Mouse (Mus musculus) monocyte, adult 5-6 weeks (primary cell): ENCODE measurements around the gene Ttyh3. TPM values are rescaled to one million over a fixed set of nuclear protein-coding genes. Genes with fewer than 3 reads are reported as not detected.
"Not testable (repeated sequence)": the region's sequence is repeated elsewhere in the genome, so short reads cannot be mapped to it uniquely, and the experiment has no call there.

Source experiments
- ATAC-seq: fragments of 153-309, 156-312 bp; replicated peaks from 2 replicates; pipeline ENCODE4 v1.8.0; 2017; ENCODE audit warnings: mild to moderate bottlenecking; ENCODE audit not compliant: low TSS enrichment, insufficient number of reproducible peaks, severe bottlenecking, poor library complexity, low FRiP score
- total RNA-seq: library from RNA; stranded (forward); fragments of 200-1000, 200-491, 200-594 nt; gene quantifications from 3 replicates; pipeline ENCODE4 v1.2.3, GENCODE M21; 2017

Ttyh3 gene
- total RNA-seq: 12.6 to 29.2 TPM (median 15.6 TPM) in 3 replicates

DNA sequence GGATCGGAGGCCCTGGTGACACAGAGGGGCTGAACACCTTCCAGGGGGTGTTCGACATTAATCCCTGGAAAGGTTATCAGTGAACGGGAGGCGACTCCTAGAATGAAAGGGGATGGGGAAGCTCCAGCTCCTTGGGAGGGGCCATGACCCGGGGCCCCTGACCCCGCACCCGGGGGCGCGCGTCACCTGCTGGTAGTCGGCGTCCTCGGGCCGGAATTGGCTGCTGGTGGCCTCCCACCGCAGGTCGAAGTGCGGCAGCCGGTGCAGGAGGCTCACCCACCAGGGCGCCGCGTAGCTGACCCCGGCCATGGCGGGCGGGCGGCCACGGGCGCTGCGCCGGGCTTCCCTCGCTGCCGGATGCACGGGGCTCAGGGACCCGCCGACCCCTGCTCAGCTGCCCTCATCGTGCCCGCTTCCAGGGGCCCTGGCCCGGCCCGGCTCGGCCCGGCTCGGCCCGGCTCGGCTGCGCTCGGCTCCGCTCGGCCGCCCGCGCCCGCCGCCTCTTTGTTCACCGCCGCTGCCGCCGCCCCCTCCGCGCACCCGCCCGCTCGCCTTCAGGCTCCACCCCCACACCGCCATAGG lies at the start of gene Ttyh3:
TSS of gene Ttyh3 (minus strand) at position 513 of the 582 bp plus-strand sequence.
- no peak for ATAC-seq

DNA sequence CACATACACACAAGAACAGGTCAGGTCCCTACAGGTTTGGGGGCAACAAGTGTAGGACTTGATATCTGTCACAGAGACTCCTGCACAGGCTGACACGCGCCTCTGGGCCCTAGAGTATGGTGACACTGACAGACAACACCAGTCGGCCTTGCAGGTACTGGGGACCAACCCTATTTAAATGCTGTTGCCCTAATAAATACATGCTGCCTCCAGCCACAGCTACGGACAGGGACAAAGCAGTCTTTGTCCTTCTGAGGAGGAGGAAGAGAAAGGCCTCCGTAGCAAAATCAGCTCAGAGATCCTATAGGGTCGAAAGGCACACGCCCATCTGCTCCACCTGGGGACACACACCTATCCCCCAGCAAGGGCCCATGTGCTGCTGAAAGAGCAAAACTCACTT lies 47.2 kb upstream of the Ttyh3 start:
- no peak for ATAC-seq

DNA sequence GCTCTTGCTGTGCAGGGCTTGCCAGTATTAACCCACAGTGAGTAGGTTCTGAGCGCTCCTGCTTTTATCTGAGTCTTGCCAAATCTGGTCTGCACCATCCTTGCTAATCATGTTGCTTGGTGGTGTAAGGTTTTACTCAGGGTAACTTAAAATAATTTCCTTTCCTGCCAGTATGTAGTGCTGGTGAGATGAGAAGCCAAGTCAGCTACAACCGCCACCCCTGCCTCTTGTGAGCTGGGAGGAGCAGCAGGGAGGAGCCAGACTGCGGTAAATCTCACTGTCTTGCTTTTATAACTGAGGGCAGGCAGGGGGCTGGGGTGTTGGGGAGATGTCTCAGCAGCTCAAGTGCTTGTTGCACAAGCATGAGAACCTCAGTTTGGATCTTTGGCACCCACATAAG lies 39.6 kb upstream of the Ttyh3 start:
- ATAC-seq: no peak

DNA sequence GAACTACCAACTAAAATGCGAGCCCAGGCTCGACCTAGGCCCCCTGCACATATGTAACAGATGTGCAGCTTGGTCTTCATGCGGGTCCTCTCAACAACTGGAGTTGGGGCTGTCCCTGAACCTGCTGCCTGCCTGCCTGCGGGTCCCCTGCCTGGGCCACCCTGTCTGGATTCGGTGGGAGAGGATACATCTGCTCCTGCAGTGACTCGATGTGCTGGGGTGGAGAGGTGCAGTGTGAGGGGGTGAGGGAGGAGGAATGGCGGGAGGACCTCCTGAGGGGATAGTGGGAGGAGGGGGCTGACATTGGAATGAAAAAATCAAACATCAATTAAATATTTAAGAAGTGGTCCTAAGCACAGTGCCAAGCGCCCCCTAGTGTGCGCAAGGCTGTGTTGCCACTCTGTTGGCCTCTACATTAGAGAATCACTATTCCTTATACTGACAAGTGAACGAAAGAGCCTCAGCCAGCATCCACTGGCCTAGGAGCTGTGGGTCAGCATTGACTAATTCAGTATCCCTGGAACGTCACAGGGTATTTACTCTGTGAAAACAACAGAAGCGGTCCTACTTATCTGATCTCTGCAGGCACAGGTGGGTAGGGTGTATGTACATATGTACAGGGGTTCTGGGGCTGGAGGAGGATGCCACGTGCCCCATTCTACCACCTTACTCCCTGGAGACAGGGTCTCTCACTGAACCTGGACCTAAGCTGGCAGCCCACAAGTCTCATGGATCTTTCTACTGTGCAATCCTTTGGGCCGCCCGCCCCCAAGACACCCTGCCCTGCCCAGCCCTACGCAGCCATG lies 35.7 kb upstream of the Ttyh3 start:
- no peak; the same call in 1 of the 2 replicates for ATAC-seq

DNA sequence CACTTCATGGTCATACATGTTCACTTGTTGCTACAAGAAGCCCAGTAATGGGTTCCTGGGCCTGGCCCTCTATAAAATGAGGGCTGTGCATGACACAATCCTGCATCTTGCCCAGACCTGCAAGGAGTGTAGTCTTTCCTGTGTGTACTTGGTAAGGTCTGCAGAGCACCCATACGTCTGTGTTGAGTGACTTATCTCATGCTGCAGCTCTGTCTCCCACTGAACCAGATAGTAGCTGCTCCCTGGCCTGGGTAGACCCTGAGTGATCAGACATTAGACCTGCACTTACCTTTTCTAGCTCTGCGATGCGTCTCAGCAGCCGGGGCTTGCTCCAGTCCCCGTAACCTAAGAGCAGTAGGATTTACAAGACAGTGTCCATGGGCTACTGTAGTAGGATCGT lies 33.3 kb upstream of the Ttyh3 start:
- ATAC-seq: no peak

DNA sequence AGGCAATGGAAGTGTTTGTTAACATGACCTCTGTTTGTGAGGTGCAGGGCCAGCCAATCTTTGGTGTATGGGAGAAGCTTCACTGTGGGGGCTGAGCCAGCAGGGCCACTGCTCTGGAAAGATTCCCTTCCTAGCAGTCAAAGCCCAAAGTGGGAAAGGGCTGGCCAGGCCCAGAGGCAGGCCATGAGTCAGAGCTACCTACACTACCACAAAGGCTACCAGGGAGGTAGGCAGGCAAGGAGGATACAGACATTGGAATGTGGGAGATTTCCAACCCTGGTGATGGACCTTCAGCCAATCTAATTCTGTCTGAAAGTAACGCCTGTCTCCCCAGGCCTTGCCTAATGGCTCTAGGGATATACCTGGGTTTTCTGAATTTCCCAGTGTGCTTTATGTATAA lies 32.1 kb upstream of the Ttyh3 start:
- no peak for ATAC-seq

DNA sequence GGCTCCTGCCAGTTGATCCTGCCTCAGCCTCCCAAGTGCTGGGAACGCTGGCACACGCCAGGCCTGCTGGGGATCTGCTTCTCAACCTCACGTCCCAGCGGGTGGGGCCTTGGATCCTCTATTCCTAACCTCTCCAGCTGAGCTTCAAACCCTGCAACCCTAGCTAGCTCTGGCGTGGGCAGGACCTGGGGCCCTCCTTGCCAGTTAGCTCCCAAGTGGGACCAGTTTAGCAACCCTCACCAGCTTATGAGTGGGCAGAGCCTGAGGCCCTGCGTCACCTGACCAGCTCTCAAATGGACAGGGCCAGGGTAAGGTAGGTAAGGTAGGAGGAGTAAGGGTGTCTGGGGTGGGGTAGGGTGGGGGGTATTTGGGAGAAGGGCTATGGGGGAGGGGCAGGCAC lies 31.2 kb upstream of the Ttyh3 start:
- ATAC-seq: no peak

DNA sequence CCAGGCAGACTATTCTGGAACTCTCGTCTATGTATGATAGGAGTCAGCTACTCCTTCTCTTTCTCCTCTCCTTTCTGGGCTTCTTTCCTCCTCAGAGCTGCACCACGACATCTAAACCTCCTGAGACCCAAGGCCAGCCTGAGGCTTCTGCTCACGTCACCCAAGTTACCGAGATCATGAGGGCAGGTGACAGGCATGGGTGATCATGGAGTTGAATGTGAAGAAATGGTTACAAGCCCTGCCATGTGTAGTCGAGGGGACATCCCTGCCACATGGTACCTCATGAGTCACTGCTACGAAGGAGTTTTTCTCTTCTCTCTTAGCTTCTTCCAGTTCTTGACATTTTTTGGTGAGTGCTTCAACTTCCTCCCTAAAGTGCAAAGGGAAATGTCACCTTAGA lies 28.3 kb upstream of the Ttyh3 start:
- ATAC-seq: no peak

DNA sequence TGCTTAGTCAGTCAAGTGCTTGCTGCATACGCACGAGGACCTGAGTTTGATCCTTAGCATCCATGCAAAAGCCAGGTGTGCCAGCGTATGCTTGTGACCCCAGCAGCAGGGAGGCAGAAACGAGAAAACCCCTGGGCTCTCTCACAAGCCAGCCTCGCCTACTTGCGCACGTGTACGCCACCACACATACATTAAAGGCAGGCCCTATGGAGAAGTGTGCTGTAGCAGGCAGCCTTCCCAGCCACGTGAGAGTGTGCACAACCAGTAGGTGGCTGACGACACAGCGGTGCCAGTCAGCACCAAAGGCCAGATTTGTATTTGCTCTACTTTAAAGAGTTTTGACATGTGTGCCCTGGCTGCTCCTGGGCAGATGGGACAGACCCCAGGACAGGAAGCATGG lies 26.8 kb upstream of the Ttyh3 start:
- ATAC-seq: no peak

DNA sequence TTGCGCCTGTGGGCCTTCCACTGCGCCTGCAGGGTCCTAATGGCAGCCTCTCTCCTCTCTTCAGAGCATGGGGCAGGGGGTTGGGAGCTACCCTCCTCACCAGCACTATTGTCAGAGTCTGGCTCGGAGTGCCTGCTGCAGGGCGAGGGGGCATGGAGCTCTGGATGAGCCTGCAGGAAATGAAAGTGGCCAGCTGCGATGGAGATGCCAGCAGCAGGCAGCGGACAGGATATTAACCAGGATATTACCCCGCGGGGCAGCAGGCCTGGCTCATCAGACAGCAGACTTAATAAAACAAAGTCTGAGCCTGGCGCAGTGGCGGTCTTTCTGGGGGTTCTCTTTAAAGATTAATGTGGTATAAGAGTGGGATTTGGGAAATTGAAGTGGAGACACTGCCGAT lies 26.2 kb upstream of the Ttyh3 start:
- ATAC-seq: no peak

DNA sequence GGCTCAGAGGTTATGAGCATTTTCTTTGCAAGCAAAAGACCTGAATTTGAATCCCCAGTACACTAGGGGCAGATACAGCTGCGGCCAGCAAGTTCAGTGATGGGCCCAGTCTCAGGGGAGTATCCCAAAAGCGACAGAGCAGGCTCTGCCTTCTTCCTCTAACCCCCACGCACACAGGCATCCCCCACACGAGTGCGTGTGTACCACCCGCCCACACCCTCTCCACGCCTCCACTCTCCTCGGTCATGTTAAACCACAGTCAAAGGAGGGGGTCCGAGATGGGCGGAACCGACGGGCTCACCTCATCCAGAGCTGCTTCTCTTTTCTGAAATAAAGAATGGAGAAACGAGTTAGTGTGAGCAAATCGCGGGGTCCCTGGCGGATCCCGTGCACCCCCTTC lies 25.2 kb upstream of the Ttyh3 start:
- ATAC-seq: no peak

DNA sequence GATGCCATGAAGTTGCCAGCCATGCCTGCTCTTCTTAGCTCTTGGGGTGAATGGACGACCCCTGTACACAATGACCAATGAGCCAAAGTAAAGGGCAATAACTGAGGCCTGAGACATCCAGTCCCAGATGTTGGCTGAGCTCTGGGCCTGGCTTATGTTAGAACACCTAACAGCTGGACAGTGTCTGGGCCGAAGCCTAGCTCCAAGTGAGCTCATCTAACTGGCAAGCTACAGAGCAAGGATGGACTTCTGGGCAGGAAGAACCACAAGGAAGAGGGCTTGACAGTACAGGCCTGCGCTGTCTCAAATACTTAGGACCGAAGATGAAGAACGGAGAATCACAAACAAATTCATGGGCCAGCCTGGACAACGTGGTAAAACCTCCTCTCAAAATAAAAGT lies 23.8 kb upstream of the Ttyh3 start:
- ATAC-seq: not testable (repeated sequence)

DNA sequence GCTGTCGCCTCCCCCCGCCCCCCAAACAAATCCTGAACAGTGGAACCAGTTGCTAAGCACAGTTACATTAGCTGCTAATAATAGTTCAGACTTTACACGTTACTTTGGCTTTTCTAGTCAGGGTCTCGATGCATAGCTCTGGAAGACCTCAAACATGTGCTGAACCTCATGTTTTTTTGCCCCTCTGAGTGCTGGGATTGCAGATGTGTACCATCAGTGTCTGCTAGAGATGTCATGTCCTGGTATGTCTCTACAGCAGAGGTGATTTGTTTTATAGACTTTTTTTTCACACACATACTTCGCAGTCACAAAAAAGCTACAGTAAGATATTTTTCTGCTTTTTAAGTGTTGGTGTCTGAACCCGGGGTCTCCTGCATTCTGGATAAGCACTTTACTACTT lies 23.3 kb upstream of the Ttyh3 start:
- ATAC-seq: no peak

DNA sequence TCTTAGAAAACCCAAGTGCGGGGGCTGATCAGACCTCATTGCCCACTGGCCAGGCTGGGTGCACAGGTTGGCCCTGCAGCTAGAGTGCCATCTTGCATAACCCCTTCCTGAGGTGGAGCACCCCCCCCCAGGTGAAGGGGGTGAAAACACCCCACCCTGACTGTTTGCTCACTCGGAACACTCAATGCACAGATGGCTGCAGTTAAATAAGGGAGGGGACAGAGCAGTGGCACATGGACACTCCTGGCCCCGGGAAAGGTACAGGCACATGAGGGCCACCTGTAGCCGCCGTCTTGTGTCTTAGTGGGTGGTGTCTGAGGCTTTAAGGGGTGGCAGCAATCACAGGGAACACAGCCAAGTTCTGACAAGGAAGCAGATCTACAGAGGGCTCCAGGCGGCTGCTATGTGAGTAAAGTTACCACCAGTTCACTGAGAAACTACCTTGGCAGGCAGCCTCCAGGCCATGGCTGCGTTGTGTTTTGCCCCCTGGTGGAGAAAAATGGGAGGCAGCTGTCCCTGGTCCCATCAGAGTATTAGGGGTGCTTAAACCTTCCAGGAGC lies 14.9 kb upstream of the Ttyh3 start:
- ATAC-seq: peak; percentile 63

DNA sequence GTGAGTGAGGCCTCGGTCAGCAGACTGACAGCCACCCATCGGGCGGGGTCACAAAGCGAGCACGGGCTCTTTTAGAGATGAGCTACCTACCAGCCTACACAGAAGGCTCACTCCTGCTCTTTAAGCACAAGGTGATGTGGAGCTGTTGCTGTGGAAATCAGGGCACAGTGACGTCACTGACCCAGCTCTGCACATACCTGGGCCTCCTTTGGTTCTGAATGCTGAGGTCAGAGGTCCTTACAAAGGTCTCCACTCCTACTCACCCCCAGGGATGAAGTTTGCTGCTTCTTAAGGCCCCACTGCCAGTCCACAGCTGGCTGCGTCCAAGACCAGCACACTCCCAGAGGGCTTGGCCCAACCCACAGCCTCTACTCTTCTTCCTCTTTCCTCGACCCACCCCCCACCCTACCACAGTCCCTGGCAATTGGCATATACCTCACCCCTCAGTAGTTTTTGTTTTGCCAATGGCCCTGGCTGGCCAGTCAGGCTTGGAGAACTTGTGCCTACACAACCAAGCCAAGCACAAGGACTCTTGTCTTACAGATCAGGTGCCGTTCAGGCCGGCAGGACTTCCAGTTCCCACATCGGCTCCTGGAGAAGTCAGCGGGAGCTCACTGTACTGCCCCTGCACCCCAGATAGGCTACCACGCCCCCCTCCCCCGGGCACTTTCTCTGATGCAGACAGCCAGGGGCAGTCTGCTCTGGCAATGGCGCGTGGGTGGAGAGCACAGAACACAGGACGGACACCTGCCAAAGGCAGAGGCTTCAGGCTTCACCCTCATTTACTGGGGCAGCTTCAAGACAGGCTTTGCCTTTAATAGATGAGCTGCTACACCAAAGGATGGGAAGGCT lies 14.1 kb upstream of the Ttyh3 start:
- peak; percentile 38; the same call in 1 of the 2 replicates for ATAC-seq

DNA sequence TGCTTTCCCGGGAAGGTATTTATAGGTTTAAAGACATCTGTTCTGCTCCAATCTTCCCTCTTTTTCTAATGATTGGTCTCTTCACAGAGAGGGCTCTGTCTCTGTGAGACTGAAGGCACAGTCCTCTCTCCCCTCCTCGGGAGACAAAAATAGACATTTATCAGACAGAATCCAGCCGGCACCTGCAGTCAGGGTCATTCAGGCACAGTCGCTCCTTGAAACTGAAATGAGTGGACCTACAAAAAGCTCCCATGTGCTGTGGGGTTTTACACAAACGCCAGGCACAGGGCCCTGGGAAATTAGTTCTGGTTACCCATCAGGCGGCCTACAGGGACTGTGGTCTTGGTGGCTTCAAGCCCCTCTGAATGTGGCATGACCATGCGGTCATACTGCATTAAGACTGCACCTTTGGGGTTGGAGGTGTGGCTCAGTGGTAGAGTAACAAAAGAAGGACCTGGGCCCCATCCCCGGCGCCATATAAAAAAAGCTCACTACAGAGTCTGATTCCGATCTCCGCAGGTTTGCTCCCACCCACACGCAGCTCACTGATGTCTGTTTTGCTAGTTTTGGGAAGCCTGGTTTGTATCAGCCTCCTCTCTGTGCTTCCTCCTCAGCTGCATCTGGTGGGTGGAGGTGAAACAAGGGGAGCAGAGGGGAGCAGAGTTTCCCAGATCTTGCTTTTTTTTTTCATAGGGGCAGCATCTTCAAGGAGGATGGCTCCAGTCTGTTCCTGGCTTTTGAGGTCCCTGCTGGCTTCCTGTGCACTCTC lies 13.2 kb upstream of the Ttyh3 start:
- no peak for ATAC-seq

DNA sequence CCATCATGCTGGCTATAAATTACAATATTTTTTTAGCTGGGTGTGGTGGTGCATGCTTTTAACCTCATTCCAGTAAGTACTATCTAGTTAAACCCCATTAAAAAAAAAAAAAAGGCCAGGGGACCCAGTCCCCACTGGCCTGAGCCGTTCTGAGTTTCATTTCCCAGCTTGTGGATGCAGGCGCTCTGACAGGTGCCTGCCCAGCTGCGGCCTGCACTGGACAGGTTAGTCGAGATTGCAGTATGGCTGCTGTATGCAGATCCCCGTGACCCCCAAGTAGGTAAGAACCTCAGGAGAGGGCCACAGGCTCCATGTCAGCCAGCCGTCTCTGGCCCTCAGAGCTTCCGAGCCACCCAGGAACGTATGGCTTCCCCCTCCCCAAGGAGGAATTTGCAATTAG lies 12.6 kb upstream of the Ttyh3 start:
- ATAC-seq: no peak

DNA sequence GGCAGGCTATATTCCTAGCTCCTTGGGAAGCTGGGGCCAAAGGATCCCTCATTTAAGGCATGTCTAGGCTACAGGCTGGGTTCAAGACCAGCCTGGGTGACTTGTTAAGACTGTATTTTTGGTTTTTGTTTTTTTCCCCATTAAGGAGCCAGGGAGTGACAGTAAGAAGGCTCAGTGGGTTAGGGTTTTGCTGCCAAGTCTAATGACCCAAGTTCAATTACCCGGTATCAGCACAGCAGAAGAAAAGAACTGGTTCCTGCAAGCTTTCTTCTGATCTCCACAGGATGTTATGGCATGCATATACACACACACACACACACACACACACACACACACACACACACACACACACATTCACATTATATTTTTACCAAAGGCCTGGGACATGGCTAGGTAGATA lies 11.6 kb upstream of the Ttyh3 start:
- no peak for ATAC-seq
